Mouse (Mus musculus): Measurements from ENCODE around the gene Bfsp1.

DNA sequence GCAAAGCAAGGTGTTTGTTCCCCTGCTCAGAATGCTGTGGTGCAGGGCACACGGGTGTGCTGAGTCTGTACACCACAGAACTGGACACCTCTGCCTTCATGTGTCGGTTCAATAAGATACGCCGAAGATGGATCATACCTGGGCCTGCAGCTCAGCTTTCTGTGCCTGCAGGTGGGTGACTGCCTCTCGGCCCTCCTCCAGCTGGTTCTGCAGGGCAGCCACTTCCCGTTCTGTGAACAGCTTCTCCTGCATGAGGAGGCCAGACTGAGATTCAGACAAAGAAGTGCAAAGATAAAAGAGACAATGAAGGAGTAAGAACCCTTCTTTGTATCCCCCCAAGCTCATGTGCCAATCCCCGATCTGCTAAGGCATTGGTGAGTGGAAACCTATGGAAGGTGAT is 21.4 kb downstream of the Bfsp1 start:
- TF ChIP-seq CTCF (conservative IDR thresholded peaks at IDR 0.05; ENCODE audit: low read length) (no peak), NANOG (IDR thresholded peaks at IDR 0.05; ENCODE audit: borderline replicate concordance, low read length) (no peak)
